Mouse (Mus musculus) heart, adult 11 months (tissue): ENCODE data around the gene S100a6.

ENCODE experiments used
- DNase-seq: peaks from one replicate; pipeline ENCODE4 v3.0.0; 2022

S100a6 gene

DNA sequence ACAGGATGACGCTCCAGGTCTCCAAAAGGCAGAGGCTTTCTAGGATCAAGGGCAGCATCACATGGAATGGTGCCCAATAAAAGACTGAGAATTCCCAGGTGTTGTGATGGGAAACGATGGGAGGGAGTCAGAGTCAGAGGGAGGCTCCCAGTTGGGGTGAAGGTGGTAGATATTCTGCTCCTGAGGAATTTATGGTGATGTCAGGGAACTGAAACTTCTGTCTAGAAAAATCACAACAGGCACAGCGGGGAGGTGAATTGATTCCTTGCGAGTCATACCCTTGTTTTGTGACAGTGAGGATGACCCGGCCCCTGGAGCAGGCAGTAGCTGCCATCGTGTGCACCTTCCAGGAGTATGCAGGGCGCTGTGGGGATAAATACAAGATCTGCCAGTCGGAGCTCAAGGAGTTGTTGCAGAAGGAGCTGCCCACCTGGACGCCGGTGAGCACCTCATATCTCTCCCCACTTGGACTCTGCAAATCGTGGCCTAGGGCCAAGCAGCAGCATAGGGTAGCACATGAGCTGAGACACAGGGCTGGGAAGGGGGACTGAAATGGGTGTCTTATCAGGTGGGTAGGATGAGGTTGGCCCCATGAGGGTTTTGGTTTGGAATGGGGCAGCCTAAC is 11.1 kb upstream of the S100a6 start, which contains the start of gene Gm42674:
TSS of gene Gm42674 (plus strand) at position 419 of the 625 bp plus-strand sequence.
- peak; percentile 91 for DNase-seq

DNA sequence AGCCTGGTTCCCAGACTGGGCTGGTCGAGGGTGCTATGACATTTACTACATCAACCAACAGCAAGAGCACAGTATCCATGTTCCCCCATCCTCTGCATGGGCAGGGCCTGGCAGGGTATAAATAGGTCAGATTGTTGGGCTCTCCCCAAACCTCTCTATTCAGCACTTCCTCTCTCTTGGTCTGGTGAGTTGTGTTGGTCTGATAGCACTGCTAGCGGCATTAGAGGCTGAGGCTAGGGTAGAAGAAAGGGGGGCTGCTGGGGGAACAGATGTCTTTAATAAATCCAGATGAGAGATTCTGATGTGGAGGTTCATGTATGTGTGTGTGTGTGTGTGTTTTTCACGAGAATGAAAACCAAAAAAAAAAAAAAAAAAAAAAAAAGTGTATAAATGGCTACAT is 9.1 kb upstream of the S100a6 start, which contains the start of gene S100a4:
TSS of gene S100a4 (plus strand) at position 149 of the 400 bp plus-strand sequence.
- DNase-seq = peak; percentile 95

DNA sequence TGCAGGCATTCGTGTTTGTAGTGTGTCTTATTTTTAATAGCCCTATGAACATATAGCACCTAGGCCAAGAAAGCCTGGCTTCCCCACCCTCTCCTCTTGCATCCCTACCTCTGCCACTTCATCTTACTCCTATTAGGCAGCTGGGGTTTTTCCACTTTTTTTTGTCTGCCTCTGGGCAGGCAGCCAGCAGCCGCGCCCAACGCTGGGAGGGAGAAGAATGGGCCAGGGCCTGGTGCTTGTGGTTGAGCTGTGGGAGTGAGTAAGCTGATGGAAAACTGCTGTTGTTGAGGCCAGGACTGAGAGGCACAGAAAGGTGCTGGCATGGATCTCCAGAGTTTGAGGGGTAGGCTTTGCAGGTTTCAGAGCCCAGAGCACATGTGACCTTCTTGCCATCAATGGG is 8.3 kb upstream of the S100a6 start:
- peak; percentile 99 for DNase-seq

DNA sequence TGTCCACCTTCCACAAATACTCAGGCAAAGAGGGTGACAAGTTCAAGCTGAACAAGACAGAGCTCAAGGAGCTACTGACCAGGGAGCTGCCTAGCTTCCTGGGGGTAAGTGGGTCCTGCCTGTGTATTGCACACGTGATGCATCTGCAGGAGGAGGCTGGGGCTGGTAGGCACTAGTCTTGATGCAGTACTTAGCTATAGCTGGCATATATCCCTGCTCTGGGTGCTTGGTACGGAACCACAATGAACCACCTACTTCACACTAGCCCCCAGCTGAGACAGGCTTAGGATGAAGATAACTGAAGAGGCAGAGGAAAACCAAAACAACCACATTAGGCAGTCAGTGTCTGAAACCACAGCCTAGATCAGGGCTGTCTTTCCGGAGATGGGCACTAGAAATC is 7.6 kb upstream of the S100a6 start:
- DNase-seq = peak; percentile 88

DNA sequence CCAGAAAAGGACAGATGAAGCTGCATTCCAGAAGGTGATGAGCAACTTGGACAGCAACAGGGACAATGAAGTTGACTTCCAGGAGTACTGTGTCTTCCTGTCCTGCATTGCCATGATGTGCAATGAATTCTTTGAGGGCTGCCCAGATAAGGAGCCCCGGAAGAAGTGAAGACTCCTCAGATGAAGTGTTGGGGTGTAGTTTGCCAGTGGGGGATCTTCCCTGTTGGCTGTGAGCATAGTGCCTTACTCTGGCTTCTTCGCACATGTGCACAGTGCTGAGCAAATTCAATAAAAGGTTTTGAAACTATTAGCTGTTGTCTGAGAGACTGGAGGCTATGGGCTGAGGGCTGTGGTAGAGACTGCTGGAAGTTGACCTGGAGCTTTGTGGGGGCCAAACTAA is 6.9 kb upstream of the S100a6 start:
- DNase-seq = peak; percentile 76

DNA sequence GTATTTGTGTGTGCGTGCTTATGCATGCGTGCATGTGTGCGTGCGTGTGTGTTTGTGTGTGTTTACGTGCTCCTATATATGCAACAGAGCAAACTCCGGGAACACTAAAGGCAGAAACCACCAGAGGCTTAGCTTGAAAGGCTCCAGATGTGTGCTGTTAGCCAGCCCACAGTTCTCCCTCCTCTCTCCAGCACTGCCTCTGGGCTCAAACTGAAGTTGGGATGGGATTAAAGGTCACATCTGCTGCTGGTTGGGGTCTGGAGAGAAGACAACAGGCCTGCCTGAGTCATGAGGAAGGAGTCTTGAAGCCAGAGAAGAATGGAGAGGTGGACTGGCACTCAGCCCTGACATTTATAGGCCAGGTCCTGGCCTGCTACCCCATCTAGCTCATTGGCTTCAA is 6.5 kb upstream of the S100a6 start:
- peak; percentile 97 for DNase-seq

DNA sequence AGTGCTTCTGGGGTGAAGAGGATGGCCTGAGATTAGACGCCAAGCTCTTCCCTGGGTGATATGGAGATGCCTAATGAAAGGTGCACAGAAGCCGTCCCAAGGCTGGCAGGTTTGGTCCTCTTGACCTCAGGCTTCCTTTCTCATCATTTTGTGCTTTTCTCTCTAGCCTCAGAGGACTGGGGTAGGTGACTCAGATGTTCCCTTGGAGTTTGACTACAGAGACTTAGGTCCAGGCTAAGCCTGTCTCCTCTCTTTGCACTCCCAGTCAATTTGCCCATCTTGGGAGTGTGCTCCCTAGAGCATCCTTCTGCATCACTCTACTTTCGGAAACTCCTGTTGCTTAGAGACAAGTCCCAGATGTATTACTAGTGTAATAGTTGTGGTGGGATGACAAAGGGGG is 5.3 kb upstream of the S100a6 start:
- DNase-seq = peak; percentile 92

DNA sequence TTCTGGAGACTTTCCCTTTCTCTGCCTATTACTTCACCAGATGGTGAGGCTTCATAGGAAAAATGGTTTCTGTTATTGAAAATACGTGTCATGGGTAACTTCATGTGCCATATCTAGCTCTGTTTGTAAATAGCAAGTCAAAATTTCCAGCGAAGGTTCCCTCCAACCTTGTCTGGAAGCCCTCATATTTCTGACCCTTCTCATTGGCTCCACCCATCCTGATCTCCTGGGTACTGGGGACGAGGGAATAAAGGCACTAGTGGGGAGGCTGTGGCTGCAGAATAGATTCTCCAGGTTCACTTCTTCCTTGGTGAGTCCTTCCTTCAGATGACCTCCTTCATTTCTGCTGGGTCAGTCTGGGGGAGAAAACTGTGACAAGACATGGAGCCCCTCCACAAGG is 4.5 kb upstream of the S100a6 start, which contains the start of gene S100a5:
TSS of gene S100a5 (plus strand) at position 301 of the 400 bp plus-strand sequence.
- no peak for DNase-seq

DNA sequence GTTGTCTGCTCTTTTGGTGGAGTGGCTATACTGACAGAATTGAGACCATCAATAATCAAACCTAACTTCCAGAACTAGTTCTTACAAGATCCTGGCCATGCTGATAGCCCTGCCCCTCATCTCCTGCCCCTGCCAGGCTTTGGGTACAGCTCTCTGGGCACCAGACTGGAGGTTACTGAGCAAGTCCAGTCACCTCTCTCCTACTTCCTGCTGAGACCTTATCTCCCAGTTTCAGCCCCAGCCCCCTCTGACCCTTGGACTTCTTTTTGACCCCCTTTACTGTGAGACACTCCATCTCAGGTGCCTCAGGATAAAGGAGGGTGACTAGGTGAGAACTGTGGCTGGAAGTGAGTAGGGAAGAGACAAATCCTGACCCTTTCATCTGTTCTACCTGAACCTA is 3.6 kb upstream of the S100a6 start:
- DNase-seq = no peak

DNA sequence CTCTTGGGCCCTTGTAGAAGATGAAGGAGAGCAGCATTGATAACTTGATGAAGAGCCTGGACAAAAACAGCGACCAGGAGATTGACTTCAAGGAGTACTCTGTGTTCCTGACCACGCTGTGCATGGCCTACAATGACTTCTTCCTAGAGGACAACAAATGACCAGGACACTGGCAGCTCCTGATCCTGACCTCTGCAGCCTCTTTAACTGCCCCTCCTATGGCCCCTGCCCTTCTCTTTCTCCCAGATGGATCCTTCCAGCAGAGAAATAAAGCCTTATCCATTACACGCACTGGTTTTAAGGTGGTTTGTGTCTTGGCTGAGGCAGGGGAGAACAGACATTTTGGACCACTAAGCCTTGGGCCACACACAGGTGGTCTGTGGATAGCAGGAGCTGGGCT is 1.2 kb upstream of the S100a6 start:
- DNase-seq = peak; percentile 82

DNA sequence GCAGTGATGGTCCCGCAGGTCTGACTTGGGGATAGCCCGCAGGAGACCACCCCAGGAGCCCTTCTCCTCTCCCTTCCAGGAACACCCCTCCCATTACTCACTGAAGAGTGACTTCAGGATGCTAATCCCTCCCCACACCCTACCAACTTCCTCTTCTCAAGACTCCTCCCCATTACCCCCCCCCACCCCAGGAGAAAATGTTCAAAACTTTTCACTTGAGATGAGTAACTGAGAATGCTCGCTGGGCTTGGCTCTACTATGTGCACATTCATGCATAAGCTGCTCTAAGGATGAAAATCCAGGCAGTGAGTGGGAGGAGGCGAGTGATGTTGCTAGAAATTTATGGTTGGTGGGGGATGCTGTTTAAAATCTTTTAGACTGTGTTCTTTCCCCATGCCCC is 621 bp upstream of the S100a6 start:
- DNase-seq = peak; percentile 91

DNA sequence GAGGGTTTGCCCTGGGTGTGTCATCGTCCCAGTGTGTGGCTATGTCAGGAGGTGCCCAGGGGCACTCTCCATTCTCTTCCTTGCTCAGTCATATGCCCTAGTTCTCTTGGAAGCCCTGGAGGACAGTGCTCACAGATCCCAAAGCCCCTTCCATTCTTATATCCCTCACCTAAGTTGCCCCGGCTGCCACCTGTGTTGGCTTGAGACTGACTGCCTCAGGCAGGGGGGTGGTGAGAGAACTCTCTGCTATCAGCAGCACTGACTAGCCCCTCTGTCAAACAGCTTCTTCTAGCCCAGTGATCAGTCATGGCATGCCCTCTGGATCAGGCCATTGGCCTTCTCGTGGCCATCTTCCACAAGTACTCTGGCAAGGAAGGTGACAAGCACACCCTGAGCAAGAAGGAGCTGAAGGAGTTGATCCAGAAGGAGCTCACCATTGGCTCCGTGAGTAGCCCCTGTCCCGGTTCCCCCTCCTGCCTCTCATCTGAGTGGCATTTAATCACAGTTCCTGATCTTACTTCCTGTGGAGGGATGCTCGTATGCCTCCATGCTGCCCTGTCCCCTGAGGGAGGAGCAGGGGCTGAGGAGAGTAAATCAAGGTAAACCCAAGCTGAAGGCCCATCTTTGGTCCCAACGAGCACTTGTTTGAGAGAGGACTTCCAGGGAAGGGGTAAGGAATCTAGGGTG is 922 bp downstream of the S100a6 start:
- peak; percentile 92 for DNase-seq

DNA sequence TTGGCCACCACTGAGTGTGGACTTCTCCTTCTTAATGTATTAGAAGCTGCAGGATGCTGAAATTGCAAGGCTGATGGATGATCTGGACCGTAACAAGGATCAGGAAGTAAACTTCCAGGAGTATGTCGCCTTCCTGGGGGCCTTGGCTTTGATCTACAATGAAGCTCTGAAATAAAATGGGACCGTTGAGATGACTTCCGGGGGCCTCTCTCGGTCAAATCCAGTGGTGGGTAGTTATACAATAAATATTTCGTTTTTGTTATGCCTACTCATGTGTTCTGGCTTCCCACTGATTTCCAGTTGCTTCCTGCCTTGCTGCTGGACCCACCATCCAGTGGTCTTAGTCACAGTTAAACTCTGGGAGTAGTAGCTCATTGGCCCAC is 1.5 kb downstream of the S100a6 start:
- DNase-seq = peak; percentile 86

DNA sequence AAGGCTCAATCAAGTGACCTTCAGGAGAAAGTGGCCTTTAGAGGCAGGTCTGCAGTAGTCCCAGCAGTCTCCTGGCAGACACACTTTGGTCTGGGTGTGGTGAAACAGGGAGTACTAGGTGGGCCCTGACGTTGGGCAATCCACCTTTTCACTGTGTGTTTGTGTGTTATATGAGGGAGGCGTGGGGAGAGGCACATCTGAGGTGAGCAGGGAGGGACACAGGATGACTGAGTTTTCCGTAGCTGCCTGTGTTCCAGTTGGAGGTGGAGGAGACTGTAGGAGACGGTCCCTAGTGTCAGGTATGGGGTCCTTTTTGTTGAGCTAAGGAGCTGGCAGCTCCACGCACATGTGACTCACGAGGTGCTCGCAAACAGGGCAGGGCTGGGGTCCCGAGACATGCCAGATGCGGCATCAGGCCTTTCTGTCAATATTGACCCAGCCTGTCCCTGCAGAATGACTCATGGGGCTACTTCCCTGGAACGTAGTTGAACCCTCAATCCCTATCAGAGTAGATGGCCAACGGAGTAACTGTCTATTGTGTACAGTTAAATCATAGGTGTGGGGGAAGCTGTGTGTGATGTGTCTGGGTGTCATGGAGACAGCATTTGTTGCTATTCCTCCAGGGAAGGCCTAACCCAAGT is 2.0 kb downstream of the S100a6 start:
- peak; percentile 92 for DNase-seq

DNA sequence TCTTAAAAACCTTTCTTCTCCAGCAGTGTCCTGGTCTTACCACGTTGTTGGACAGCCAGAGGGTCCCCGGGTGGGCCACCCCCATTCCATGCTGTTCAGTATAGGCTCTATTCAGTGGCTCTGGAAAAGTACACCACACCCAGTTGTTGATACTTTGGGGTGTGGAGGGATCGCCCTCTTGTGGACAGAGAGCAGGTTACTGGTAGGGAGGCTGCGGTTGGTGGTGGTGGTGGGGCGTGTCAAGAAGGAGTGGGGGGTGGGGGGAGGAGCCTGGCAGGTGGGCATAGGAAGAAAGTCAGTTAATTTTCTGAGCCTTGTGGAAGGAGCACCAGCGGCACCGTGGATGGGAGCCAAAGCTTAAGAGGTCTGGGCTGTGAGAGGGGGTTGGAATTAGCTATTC is 2.7 kb downstream of the S100a6 start:
- DNase-seq = peak; percentile 98

DNA sequence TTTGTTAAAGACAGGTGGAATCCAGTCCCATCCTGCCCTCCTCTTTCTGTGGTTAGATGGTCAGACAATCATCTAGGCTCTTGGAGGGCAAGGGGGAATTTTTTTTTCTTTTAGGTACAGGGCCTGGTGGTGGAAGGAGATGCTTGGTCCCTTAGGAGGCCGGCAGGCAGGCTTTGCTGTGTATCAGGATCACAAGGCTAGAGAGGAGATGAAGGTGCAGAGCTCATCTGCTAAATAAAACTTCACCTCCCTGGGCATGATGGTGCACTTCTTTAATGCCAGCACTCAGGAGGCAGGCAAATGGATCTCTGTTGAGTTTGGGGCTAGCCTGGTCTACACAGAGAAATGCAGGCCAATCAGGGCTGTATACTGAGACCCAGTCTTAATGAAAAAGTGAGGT is 3.2 kb downstream of the S100a6 start:
- peak; percentile 91 for DNase-seq

DNA sequence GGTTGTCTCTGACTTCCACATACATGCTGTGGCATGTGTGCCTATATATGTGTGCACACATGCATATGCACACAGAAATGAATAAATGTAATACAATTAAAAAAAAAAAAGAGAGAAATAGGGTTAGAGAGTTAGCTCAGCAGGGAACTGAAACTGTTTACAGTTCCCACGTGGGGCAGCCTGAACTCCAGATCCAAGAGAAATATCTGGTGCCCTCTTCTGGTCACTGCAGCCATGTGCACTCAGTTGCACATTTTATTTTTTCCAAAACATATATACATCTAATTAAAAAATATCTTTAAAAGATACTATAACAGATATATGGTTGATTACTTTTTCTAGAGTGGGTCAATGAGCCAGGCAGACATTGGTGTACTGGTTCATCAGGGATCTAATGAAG is 4.9 kb downstream of the S100a6 start:
- peak; percentile 44 for DNase-seq

DNA sequence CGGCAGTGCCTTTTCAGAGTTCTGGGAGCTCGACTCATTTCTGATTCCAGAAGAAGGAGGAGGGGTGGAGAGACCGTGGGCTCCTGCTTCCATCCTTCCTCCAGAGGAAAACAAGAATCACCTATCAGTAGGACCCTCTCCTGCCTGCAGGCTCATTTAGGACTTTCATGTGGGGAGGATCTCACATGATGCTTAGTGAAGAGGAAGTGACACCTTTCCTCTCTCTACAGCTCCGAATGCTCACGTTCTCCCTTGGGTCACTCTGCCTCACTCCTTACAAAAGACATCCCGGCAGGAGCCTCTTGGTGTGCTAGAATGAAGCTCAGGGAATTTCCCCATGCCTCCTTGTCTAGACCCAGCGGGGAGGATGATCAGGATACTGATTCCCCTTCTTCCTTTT is 8.9 kb downstream of the S100a6 start:
- no peak for DNase-seq

DNA sequence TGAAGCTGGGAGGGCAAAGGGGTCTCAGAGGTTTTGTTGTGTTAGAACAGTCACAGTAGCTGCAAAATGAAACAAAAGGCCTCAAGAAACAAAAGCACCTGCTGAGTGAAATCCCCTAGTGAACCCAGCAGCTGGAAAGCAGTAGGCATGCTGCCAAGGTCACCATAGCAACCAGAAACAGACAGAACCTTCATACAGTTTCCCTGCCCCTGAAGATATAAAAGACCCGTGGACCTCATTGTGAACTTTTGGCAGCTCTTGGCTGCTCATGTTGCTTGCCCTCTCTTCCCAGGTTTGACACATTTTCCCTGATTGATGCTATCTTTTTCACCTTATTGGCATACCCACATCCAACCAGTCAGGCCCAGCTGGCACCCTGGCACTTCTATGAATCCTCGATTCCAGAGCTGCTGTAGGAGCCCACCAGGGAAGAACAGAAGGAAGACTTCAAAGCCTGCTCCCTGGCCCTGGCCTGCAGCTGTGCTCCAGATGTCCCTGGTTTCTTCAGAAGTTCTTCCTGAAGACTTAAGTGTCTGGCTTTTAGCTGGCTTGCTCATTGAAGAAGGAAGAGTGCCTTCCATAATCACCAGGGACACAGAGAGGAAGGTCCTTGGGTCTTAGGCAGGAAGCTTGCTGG is 10.9 kb downstream of the S100a6 start:
- peak; percentile 97 for DNase-seq

DNA sequence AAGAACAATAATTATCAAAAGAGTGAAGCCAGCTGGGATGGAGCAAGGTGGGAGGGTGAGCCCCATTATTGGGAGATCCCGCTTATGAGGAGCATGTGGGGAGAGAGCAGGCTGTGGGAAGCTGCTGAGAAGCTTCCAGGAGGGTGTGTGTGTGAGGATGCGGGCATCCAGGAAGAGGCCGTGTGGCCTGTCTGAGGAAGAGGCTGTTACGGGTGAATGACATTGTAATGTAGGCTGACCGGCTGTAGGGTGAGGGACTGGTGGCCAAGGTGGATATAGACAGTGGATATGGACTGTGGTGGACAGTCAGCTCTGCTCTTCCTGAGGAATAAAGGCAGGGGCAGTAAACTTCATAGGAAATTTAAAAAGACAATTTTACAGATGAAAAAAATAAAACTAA is 12.8 kb downstream of the S100a6 start:
- peak; percentile 83 for DNase-seq

DNA sequence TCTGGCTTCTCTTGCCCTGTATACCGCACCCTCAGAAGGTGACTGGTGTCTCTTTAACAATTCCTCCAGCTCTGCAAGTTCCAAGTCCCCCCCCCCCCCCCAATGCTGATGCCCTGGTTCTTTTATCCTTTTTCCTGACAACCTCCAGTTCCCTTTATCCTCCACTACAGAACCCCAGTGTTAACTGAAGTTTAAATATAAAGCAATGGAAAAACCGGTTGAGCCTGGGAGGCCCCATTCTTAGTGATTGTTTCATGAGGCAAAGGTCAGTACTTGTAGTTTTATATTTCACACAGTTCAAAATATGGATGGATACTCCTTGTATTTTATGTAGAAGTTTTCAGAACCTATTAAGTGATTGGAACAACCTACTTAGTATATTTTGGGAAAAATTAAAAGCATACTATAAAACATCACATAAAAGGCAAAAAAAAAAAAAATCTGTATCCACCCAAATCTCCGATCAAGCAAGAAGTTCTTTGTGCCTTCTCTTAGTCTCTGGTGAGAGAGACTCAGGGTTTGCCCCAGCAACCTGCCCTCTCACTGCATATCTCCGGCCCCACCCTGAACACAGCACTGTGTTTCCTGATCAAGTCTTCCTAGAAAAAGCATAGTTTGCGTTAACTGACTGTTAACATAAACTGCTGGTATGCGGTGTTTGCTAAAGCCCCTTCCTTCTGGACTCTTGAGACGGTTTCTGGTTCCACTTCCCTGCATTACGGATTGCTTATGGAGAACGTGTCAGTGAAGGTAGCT is 13.8 kb downstream of the S100a6 start:
- peak; percentile 25 for DNase-seq

DNA sequence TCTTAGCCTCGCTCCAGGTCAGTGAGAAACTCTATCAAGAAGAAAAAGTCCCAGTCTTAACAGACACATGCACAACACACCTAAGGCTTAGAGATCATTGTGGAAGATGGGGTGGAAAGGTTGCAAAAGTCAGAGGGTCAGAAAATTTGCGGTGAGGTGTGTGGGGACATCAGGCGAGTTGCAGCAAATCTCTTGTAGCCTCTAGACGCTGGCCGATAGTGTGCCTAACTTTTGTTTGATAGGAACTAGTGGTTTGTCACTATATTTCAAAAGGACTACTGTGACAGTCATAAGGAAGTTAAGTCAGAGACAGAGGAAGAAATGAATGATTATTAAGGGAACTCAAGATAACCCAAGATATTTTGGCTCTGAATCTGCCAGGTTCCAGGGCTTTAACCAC is 14.7 kb downstream of the S100a6 start:
- peak; percentile 46 for DNase-seq

DNA sequence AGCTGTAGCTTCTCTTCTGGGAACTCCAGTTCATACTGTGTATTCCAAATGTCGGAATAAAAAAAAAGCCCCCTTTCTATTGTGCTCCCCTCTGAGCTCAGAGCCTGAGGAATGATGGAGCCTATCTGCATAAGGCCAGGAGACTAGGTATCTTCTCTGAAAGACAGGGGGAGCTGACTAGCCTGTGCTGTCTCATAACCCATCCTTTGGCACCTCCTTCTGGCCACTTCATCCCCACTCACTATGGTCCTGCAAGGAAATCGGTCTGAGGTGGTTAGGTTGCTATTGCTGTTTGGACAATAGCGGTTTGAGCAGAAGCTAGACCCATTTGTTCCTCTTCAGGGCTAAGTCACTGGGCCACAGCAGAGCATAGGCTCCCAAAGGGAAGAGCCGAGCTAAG is 15.1 kb downstream of the S100a6 start:
- peak; percentile 80 for DNase-seq
